Mouse (Mus musculus): ENCODE measurements around the gene Dcbld1.

GRCm38 (mm10) chr10:52274910-52275604 is 41.6 kb downstream of the Dcbld1 start:
- TF ChIP-seq CTCF (conservative IDR thresholded peaks at IDR 0.05; ENCODE audit: low read length) = no peak
- TF ChIP-seq NANOG (IDR thresholded peaks at IDR 0.05; ENCODE audit: borderline replicate concordance, low read length) = no peak
- no peak for TF ChIP-seq POU5F1 (IDR thresholded peaks at IDR 0.05; ENCODE audit: borderline replicate concordance, low read length)
